Mouse (Mus musculus) thymus, postnatal 4 days (tissue): ENCODE data around the gene Gpc3.
A peak's percentile ranks its signal among the peaks of the same experiment; 100 is the strongest.

Experiments used
- DNase-seq: peaks from one replicate; pipeline ENCODE4 v3.0.0; 2021

Gene Gpc3

GRCm38 (mm10) chrX:52613328-52614030 is at the start of gene Gpc3:
Gene Gpc3 (minus strand): TSS chrX:52613950.
- peak; percentile 85 for DNase-seq

GRCm38 (mm10) chrX:52651975-52652374 is 38.2 kb upstream of the Gpc3 start:
- DNase-seq = peak; percentile 13

GRCm38 (mm10) chrX:52651472-52651948 is 37.8 kb upstream of the Gpc3 start:
- peak; percentile 5 for DNase-seq

GRCm38 (mm10) chrX:52648910-52649785 is 35.4 kb upstream of the Gpc3 start:
- no peak for DNase-seq

GRCm38 (mm10) chrX:52644393-52644792 is 30.6 kb upstream of the Gpc3 start:
- DNase-seq = peak; percentile 11

GRCm38 (mm10) chrX:52643350-52643749 is 29.6 kb upstream of the Gpc3 start:
- DNase-seq = no peak

- DNase-seq = no peak
Measured at GRCm38 (mm10) chrX:52642126-52642525, 28.4 kb upstream of the Gpc3 start.

- DNase-seq = no peak
Measured at GRCm38 (mm10) chrX:52637419-52637818, 23.7 kb upstream of the Gpc3 start.

- no peak for DNase-seq
Measured at GRCm38 (mm10) chrX:52633976-52634375, 20.2 kb upstream of the Gpc3 start.

GRCm38 (mm10) chrX:52632688-52633324 is 19.1 kb upstream of the Gpc3 start:
- no peak for DNase-seq

- no peak for DNase-seq
Measured at GRCm38 (mm10) chrX:52626963-52627716, 13.4 kb upstream of the Gpc3 start.

GRCm38 (mm10) chrX:52617813-52618212 is 4.1 kb upstream of the Gpc3 start:
- DNase-seq = no peak

GRCm38 (mm10) chrX:52616152-52616551 is 2.4 kb upstream of the Gpc3 start:
- DNase-seq = no peak

GRCm38 (mm10) chrX:52614031-52614381 is 256 bp upstream of the Gpc3 start:
- DNase-seq = no peak

GRCm38 (mm10) chrX:52612806-52613205 is 944 bp downstream of the Gpc3 start:
- peak; percentile 3 for DNase-seq

GRCm38 (mm10) chrX:52611987-52612670 is 1.6 kb downstream of the Gpc3 start:
- DNase-seq = no peak

- DNase-seq = no peak
Measured at GRCm38 (mm10) chrX:52611541-52611940, 2.2 kb downstream of the Gpc3 start.

GRCm38 (mm10) chrX:52603143-52603542 is 10.6 kb downstream of the Gpc3 start:
- DNase-seq = no peak

GRCm38 (mm10) chrX:52599246-52599645 is 14.5 kb downstream of the Gpc3 start:
- DNase-seq = no peak

GRCm38 (mm10) chrX:52587671-52588070 is 26.1 kb downstream of the Gpc3 start:
- no peak for DNase-seq

- DNase-seq = no peak
Measured at GRCm38 (mm10) chrX:52559995-52560394, 53.8 kb downstream of the Gpc3 start.

GRCm38 (mm10) chrX:52558526-52558925 is 55.2 kb downstream of the Gpc3 start:
- DNase-seq = no peak
